In the genomic region with DNA sequence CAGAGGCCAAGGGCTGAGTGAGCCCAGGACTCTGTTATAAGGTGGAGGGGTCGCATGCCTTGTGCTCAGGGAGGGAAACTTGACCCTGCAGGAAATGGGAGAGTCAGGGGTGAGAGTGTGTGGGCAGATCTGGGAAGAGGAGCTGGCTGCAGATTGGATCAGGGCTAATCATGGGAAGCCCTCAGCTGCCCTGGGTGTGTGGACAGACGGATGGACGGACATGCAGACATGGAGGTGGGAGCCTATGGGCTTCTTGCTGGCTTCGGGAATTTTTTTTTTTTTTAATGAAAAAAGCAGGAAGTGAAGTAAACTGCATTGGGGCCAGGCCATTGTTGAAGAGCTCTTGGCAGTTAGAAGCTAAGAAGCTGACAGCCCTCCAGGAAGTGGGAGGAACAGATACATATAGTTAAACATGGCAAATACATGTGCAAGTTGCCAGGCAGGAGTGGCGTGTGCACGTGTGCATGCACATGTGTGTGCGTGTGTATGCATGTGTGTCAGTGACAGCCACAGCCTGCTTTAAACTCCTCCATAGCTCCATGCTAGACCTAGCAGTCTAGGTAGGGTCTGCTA, we compare ENCODE assay signal across 14 mouse cellular contexts. TPM values are rescaled to one million over a fixed set of nuclear protein-coding genes. Genes with fewer than 3 reads are reported as not detected.
DNase-seq lines count a peak whose midpoint lies in the region; ATAC-seq and TF ChIP-seq lines count a peak whose summit lies in the region.
"Had no signal": no experiment of that assay in that cellular context is flagged by ENCODE, and none has a peak within 500 bp of the region (broad histone marks: within the 10 kb centered on the region; RNA-seq: fewer than 3 reads in every experiment).

No protein-coding gene starts in this region.

- no peak for DNase-seq in embryonic facial prominence, embryonic 11.5 days (ENCODE audit: low spot score)
- no peak for DNase-seq in embryonic facial prominence, embryonic 10.5 days (ENCODE audit: low spot score)
- no peak for DNase-seq in kidney, adult 2 months
- peak; percentile 18 for DNase-seq in 416B (ENCODE audit: low read depth)
- no peak for DNase-seq in hindbrain, embryonic 14.5 days (ENCODE audit: low spot score)
- no peak for DNase-seq in ovary, postnatal 14 days (ENCODE audit: low spot score)
- DNase-seq: adrenal gland, postnatal 25 days; cerebellum, adult 2 months; kidney, adult 9 months had no signal

- H3K4me3 ChIP-seq in embryonic facial prominence, embryonic 11.5 days (ENCODE audit: low read depth, low read length): no peak overlapping the region
- H3K4me3 ChIP-seq in embryonic facial prominence, embryonic 10.5 days: no peak overlapping the region
- no peak overlapping the region for H3K4me3 ChIP-seq in kidney, embryonic 16.5 days (ENCODE audit: low read length)
- no peak overlapping the region for H3K4me3 ChIP-seq in kidney, adult 2 months (ENCODE audit: insufficient read depth, low read depth, low read length)
- no peak overlapping the region for H3K4me3 ChIP-seq in intestine, embryonic 16.5 days (ENCODE audit: low read length)
- H3K4me3 ChIP-seq in hindbrain, embryonic 14.5 days (replicated peaks; ENCODE audit: low read length): no peak overlapping the region
- H3K4me3 ChIP-seq: erythroblast, embryonic 14.5 days; midbrain, embryonic 12.5 days had no signal

- no peak for TF ChIP-seq CTCF in kidney, adult 2 months (conservative IDR thresholded peaks at IDR 0.05; ENCODE audit: insufficient read depth, insufficient read length, low read depth, low read length)

- TF ChIP-seq POLR2A in kidney, adult 2 months (IDR thresholded peaks at IDR 0.05; ENCODE audit: low read depth, low read length): no peak

- H3K27ac ChIP-seq in embryonic facial prominence, embryonic 11.5 days (replicated peaks; ENCODE audit: low read depth, low read length): 0 out of 2 replicates have a peak overlapping the region, but pooled peaks have one; percentile 7
- H3K27ac ChIP-seq in embryonic facial prominence, embryonic 10.5 days (replicated peaks): no peak overlapping the region
- H3K27ac ChIP-seq in kidney, embryonic 16.5 days (ENCODE audit: low read length): peak overlapping the region; percentile 74
- no peak overlapping the region for H3K27ac ChIP-seq in kidney, adult 2 months (ENCODE audit: insufficient read depth, low read depth, low read length)
- 0 out of 2 replicates have a peak overlapping the region, but pooled peaks have one; percentile 24 for H3K27ac ChIP-seq in intestine, embryonic 16.5 days (ENCODE audit: low read length)
- H3K27ac ChIP-seq in hindbrain, embryonic 14.5 days: no peak overlapping the region
- H3K27ac ChIP-seq: midbrain, embryonic 12.5 days had no signal

- no peak for ATAC-seq in embryonic facial prominence, embryonic 11.5 days (replicated peaks; ENCODE audit: insufficient number of reproducible peaks, low FRiP score, low TSS enrichment, low read depth)
- peak; percentile 17; the same call in 1 of the 2 replicates for ATAC-seq in kidney, embryonic 16.5 days (ENCODE audit: low FRiP score, low TSS enrichment)
- no peak for ATAC-seq in intestine, embryonic 16.5 days
- no peak for ATAC-seq in hindbrain, embryonic 14.5 days (ENCODE audit: low FRiP score)

- H3K4me2 ChIP-seq in embryonic facial prominence, embryonic 11.5 days (ENCODE audit: low read depth, low read length): no peak overlapping the region
- 0 out of 2 replicates have a peak overlapping the region, but pooled peaks have one; percentile 2 for H3K4me2 ChIP-seq in kidney, embryonic 16.5 days (replicated peaks; ENCODE audit: low read depth, low read length)
- no peak overlapping the region for H3K4me2 ChIP-seq in intestine, embryonic 16.5 days (ENCODE audit: low read depth, low read length)
- H3K4me2 ChIP-seq in hindbrain, embryonic 14.5 days (replicated peaks): no peak overlapping the region
- H3K4me2 ChIP-seq: midbrain, embryonic 12.5 days had no signal

- peaks cover 6% of the 10 kb centered on the region for H3K4me1 ChIP-seq in embryonic facial prominence, embryonic 11.5 days (ENCODE audit: control insufficient read depth, insufficient read depth, low read length)
- H3K4me1 ChIP-seq in embryonic facial prominence, embryonic 10.5 days: peaks cover 62% of the 10 kb centered on the region
- H3K4me1 ChIP-seq in kidney, embryonic 16.5 days (ENCODE audit: insufficient read depth, low read length): peaks cover 40% of the 10 kb centered on the region
- no peaks in the 10 kb centered on the region; the same call in 1 of the 2 replicates for H3K4me1 ChIP-seq in kidney, adult 2 months (ENCODE audit: control insufficient read depth, insufficient read depth, low read length)
- no peaks in the 10 kb centered on the region; the same call in 1 of the 2 replicates for H3K4me1 ChIP-seq in intestine, embryonic 16.5 days (ENCODE audit: control insufficient read depth, insufficient read depth, low read length)
- H3K4me1 ChIP-seq in hindbrain, embryonic 14.5 days (replicated peaks; ENCODE audit: control insufficient read depth, insufficient read depth, low read length): no peaks in the 10 kb centered on the region

- H3K9ac ChIP-seq in embryonic facial prominence, embryonic 11.5 days (replicated peaks; ENCODE audit: low read length): no peak overlapping the region; the same call in 1 of the 2 replicates
- peak overlapping the region; percentile 39; the same call in 1 of the 2 replicates for H3K9ac ChIP-seq in kidney, embryonic 16.5 days (replicated peaks; ENCODE audit: low read length)
- no peak overlapping the region for H3K9ac ChIP-seq in intestine, embryonic 16.5 days (ENCODE audit: low read depth, low read length)
- no peak overlapping the region for H3K9ac ChIP-seq in hindbrain, embryonic 14.5 days
- H3K9ac ChIP-seq: midbrain, embryonic 12.5 days had no signal

- no peaks in the 10 kb centered on the region for H3K9me3 ChIP-seq in embryonic facial prominence, embryonic 11.5 days (replicated peaks; ENCODE audit: control insufficient read depth, low read length)
- H3K9me3 ChIP-seq in embryonic facial prominence, embryonic 10.5 days: no peaks in the 10 kb centered on the region
- no peaks in the 10 kb centered on the region for H3K9me3 ChIP-seq in kidney, embryonic 16.5 days (ENCODE audit: low read length)
- H3K9me3 ChIP-seq in intestine, embryonic 16.5 days (ENCODE audit: control insufficient read depth, low read length): no peaks in the 10 kb centered on the region
- no peaks in the 10 kb centered on the region for H3K9me3 ChIP-seq in hindbrain, embryonic 14.5 days (ENCODE audit: control insufficient read depth, low read length)
- H3K9me3 ChIP-seq: midbrain, embryonic 12.5 days had no signal

- no peaks in the 10 kb centered on the region for H3K27me3 ChIP-seq in embryonic facial prominence, embryonic 11.5 days (ENCODE audit: control insufficient read depth, insufficient read depth, low read length)
- peaks cover 17% of the 10 kb centered on the region for H3K27me3 ChIP-seq in embryonic facial prominence, embryonic 10.5 days (replicated peaks; ENCODE audit: low read depth, poor library complexity, severe bottlenecking)
- no peaks in the 10 kb centered on the region for H3K27me3 ChIP-seq in kidney, embryonic 16.5 days (ENCODE audit: insufficient read depth, low read length)
- no peaks in the 10 kb centered on the region for H3K27me3 ChIP-seq in kidney, adult 2 months (replicated peaks; ENCODE audit: control insufficient read depth, insufficient read depth, low read length)
- no peaks in the 10 kb centered on the region for H3K27me3 ChIP-seq in intestine, embryonic 16.5 days (replicated peaks; ENCODE audit: control insufficient read depth, insufficient read depth, low read length)
- no peaks in the 10 kb centered on the region for H3K27me3 ChIP-seq in hindbrain, embryonic 14.5 days (ENCODE audit: control insufficient read depth, insufficient read depth, low read length)

- no peaks in the 10 kb centered on the region for H3K36me3 ChIP-seq in embryonic facial prominence, embryonic 11.5 days (replicated peaks; ENCODE audit: control insufficient read depth, insufficient read depth, low read depth, low read length)
- H3K36me3 ChIP-seq in embryonic facial prominence, embryonic 10.5 days (replicated peaks): peaks cover 39% of the 10 kb centered on the region
- H3K36me3 ChIP-seq in kidney, embryonic 16.5 days (ENCODE audit: insufficient read depth, low read length): peaks cover 32% of the 10 kb centered on the region
- H3K36me3 ChIP-seq in kidney, adult 2 months (ENCODE audit: control insufficient read depth, insufficient read depth, low read length): no peaks in the 10 kb centered on the region; the same call in 1 of the 2 replicates
- H3K36me3 ChIP-seq in intestine, embryonic 16.5 days (ENCODE audit: control insufficient read depth, insufficient read depth, low read length): 0 out of 2 replicates have a peak, but pooled peaks cover 1% of the 10 kb centered on the region
- H3K36me3 ChIP-seq in hindbrain, embryonic 14.5 days (replicated peaks; ENCODE audit: control insufficient read depth, insufficient read depth): peaks cover 14% of the 10 kb centered on the region; the same call in 1 of the 2 replicates

- 51% methylated on average over 7 of the region's 7 CpGs for WGBS in embryonic facial prominence, embryonic 11.5 days
- WGBS in embryonic facial prominence, embryonic 10.5 days: 57% methylated on average over 7 of the region's 7 CpGs
- 34% methylated on average over 7 of the region's 7 CpGs for WGBS in kidney, embryonic 16.5 days
- 53% methylated on average over 7 of the region's 7 CpGs for WGBS in kidney, adult 2 months
- WGBS in intestine, embryonic 16.5 days: 60% methylated on average over 7 of the region's 7 CpGs
- WGBS in hindbrain, embryonic 14.5 days: 83% methylated on average over 7 of the region's 7 CpGs

RNA-seq across cellular contexts. Expression of gene Tnfrsf25, which starts 14.6 kb away (rescaled TPM):
- polyA plus RNA-seq in embryonic facial prominence, embryonic 11.5 days (2014; fragmentation: Nextera tagmentation; extraction: Ambion mirVana): 0.21 and 0.75 TPM in 2 replicates
- polyA plus RNA-seq in embryonic facial prominence, embryonic 10.5 days (2016; fragmentation: Nextera tagmentation; extraction: Ambion mirVana): 1.0 and 1.3 TPM in 2 replicates
- polyA plus RNA-seq in kidney, embryonic 16.5 days (2015; fragmentation: Nextera tagmentation; extraction: Ambion mirVana): 1.9 and 3.0 TPM in 2 replicates
- 3.3 and 4.4 TPM in 2 replicates for polyA plus RNA-seq in kidney, adult 2 months (2012; rRNA removed)
- polyA plus RNA-seq in intestine, embryonic 16.5 days (2015; fragmentation: Nextera tagmentation; extraction: Ambion mirVana): 1.8 and 2.4 TPM in 2 replicates
- polyA plus RNA-seq in hindbrain, embryonic 14.5 days (2014; fragmentation: Nextera tagmentation; extraction: Ambion mirVana): 0.94 and 0.95 TPM in 2 replicates

RNA-seq across cellular contexts. Expression of gene Plekhg5, which starts 28.9 kb away (rescaled TPM):
- polyA plus RNA-seq in embryonic facial prominence, embryonic 11.5 days (2014; fragmentation: Nextera tagmentation; extraction: Ambion mirVana): 5.3 and 6.8 TPM in 2 replicates
- polyA plus RNA-seq in embryonic facial prominence, embryonic 10.5 days (2016; fragmentation: Nextera tagmentation; extraction: Ambion mirVana): 11.7 and 13.2 TPM in 2 replicates
- polyA plus RNA-seq in kidney, embryonic 16.5 days (2015; fragmentation: Nextera tagmentation; extraction: Ambion mirVana): 25.5 and 28.1 TPM in 2 replicates
- polyA plus RNA-seq in kidney, adult 2 months (2012; rRNA removed): 22.2 and 23.6 TPM in 2 replicates
- 14.2 and 17.0 TPM in 2 replicates for polyA plus RNA-seq in intestine, embryonic 16.5 days (2015; fragmentation: Nextera tagmentation; extraction: Ambion mirVana)
- polyA plus RNA-seq in hindbrain, embryonic 14.5 days (2014; fragmentation: Nextera tagmentation; extraction: Ambion mirVana): 10.0 and 10.9 TPM in 2 replicates

RNA-seq across cellular contexts. Expression of gene Espn, which starts 51.0 kb away (rescaled TPM):
- 6.2 and 7.3 TPM in 2 replicates for polyA plus RNA-seq in embryonic facial prominence, embryonic 11.5 days (2014; fragmentation: Nextera tagmentation; extraction: Ambion mirVana)
- polyA plus RNA-seq in embryonic facial prominence, embryonic 10.5 days (2016; fragmentation: Nextera tagmentation; extraction: Ambion mirVana): 7.5 and 10.3 TPM in 2 replicates
- polyA plus RNA-seq in kidney, embryonic 16.5 days (2015; fragmentation: Nextera tagmentation; extraction: Ambion mirVana): 22.2 and 30.6 TPM in 2 replicates
- polyA plus RNA-seq in kidney, adult 2 months (2012; rRNA removed): 48.3 and 57.5 TPM in 2 replicates
- 31.6 and 39.5 TPM in 2 replicates for polyA plus RNA-seq in intestine, embryonic 16.5 days (2015; fragmentation: Nextera tagmentation; extraction: Ambion mirVana)
- 0.25 and 0.40 TPM in 2 replicates for polyA plus RNA-seq in hindbrain, embryonic 14.5 days (2014; fragmentation: Nextera tagmentation; extraction: Ambion mirVana)

RNA-seq across cellular contexts. Expression of gene Hes2, which starts 57.5 kb away (rescaled TPM):
- polyA plus RNA-seq in embryonic facial prominence, embryonic 11.5 days (2014; fragmentation: Nextera tagmentation; extraction: Ambion mirVana): 0.22 and 0.24 TPM in 2 replicates
- polyA plus RNA-seq in embryonic facial prominence, embryonic 10.5 days (2016; fragmentation: Nextera tagmentation; extraction: Ambion mirVana): 0.11 and 1.0 TPM in 2 replicates
- 0.14 and 0.57 TPM in 2 replicates for polyA plus RNA-seq in kidney, embryonic 16.5 days (2015; fragmentation: Nextera tagmentation; extraction: Ambion mirVana)
- polyA plus RNA-seq in kidney, adult 2 months (2012; rRNA removed): 0.81 and 1.0 TPM in 2 replicates
- polyA plus RNA-seq in intestine, embryonic 16.5 days (2015; fragmentation: Nextera tagmentation; extraction: Ambion mirVana): 0.68 and 0.98 TPM in 2 replicates
- polyA plus RNA-seq in hindbrain, embryonic 14.5 days (2014; fragmentation: Nextera tagmentation; extraction: Ambion mirVana): not detected in 2 replicates
- polyA plus RNA-seq: cerebellum, adult 2 months; erythroblast, embryonic 14.5 days; spleen, adult 2 months had no signal

Comparison
In these comparisons a context has a peak if more than half of its experiments do, and no peak if none do; other contexts are left out.
1. H3K27ac ChIP-seq: peak in embryonic facial prominence, embryonic 11.5 days (single experiment), kidney, embryonic 16.5 days (single experiment) and intestine, embryonic 16.5 days (single experiment); none in embryonic facial prominence, embryonic 10.5 days (single experiment), kidney, adult 2 months (single experiment) and hindbrain, embryonic 14.5 days (single experiment).